Mouse (Mus musculus) cerebellum, adult 2 months (tissue): ENCODE measurements around the gene Gm6588.

ENCODE experiments used
- CTCF ChIP-seq: fragments of 200-500 bp; IDR thresholded peaks from 2 replicates; pipeline ENCODE4 v1.5.1; 2011; ENCODE audit warnings: low read depth, mild to moderate bottlenecking, control low read depth, low read length, moderate library complexity, borderline replicate concordance; ENCODE audit not compliant: insufficient read depth
- POLR2A ChIP-seq: fragments of 200-500 bp; IDR thresholded peaks from 2 replicates; pipeline ENCODE4 v1.6.1; 2011; ENCODE audit warnings: low read length, control low read depth, borderline replicate concordance; ENCODE audit not compliant: insufficient read depth

- no peak for TF ChIP-seq POLR2A
- peak; percentile 77 for TF ChIP-seq CTCF
These were observed 20.3 kb upstream of the Gm6588 start for GRCm38 (mm10) chr5:112428944-112429343.
